Comparison of ENCODE assay signal across 8 mouse cellular contexts in the genomic region with DNA sequence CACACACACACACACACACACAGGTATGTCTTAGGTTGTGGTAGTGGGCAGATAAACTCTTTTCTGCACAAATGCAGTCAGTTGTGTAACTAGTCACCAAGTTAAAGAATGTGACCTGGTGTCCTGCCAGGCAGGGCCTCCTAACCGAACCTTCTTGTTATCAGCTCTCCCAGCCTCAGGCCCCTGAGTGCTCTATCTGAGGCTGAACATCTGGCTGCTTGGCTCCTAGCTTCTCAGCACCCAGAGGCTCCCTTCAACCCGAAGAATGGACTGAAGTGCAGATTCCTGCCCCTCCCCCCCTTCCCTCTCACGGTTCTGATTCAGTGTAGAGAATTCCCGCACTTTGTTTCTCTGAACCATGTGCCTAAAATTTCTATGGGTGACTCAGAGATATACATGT. TPM values are rescaled to one million over a fixed set of nuclear protein-coding genes. Genes with fewer than 3 reads are reported as not detected.
DNase-seq lines count a peak whose midpoint lies in the region; ATAC-seq and TF ChIP-seq lines count a peak whose summit lies in the region.

No protein-coding gene starts in this region.

- H3K4me1 ChIP-seq in hindbrain, embryonic 10.5 days (replicated peaks) = peaks cover 63% of the 10 kb centered on the region
- H3K4me1 ChIP-seq in hindbrain, postnatal 0 days (ENCODE audit: insufficient read depth, low read length) = peaks cover 6% of the 10 kb centered on the region; the same call in 1 of the 2 replicates
- peaks cover 37% of the 10 kb centered on the region for H3K4me1 ChIP-seq in intestine, embryonic 16.5 days (ENCODE audit: control insufficient read depth, insufficient read depth, low read length)

- no peaks in the 10 kb centered on the region for H3K27me3 ChIP-seq in hindbrain, embryonic 10.5 days (ENCODE audit: insufficient read depth, poor library complexity, severe bottlenecking)
- H3K27me3 ChIP-seq in hindbrain, postnatal 0 days (ENCODE audit: insufficient read depth, low read length) = no peaks in the 10 kb centered on the region
- H3K27me3 ChIP-seq in intestine, embryonic 16.5 days (replicated peaks; ENCODE audit: control insufficient read depth, insufficient read depth, low read length) = no peaks in the 10 kb centered on the region

- no peak overlapping the region for H3K9ac ChIP-seq in hindbrain, postnatal 0 days (replicated peaks; ENCODE audit: low read length)
- no peak overlapping the region for H3K9ac ChIP-seq in intestine, embryonic 16.5 days (ENCODE audit: low read depth, low read length)

- H3K36me3 ChIP-seq in hindbrain, embryonic 10.5 days = no peaks in the 10 kb centered on the region
- H3K36me3 ChIP-seq in hindbrain, postnatal 0 days (ENCODE audit: insufficient read depth, low read length) = no peaks in the 10 kb centered on the region
- H3K36me3 ChIP-seq in intestine, embryonic 16.5 days (ENCODE audit: control insufficient read depth, insufficient read depth, low read length) = no peaks in the 10 kb centered on the region

- no peak overlapping the region for H3K4me2 ChIP-seq in hindbrain, postnatal 0 days (ENCODE audit: low read depth, low read length)
- peak overlapping the region; percentile 30; the same call in 1 of the 2 replicates for H3K4me2 ChIP-seq in intestine, embryonic 16.5 days (ENCODE audit: low read depth, low read length)

- DNase-seq in hindbrain, embryonic 10.5 days (ENCODE audit: low spot score) = peak; percentile 27
- DNase-seq in hindbrain, postnatal 0 days (ENCODE audit: low spot score) = no peak
- peak; percentile 58 for DNase-seq in c-Kit-positive CD71-negative TER-119-negative erythroid progenitor cells, embryonic 14.5 days (ENCODE audit: low read depth)
- peak; percentile 38 for DNase-seq in lung, postnatal 10 days
- no peak for DNase-seq in B cell, adult 2 months
- DNase-seq in layer of hippocampus, adult 8-10 months (ENCODE audit: low spot score in 2 of 2) = no peak
- no peak for DNase-seq in left cerebral cortex, adult 8-10 months (ENCODE audit: low spot score in 2 of 2)

- peak overlapping the region; percentile 3; the same call in 1 of the 2 replicates for H3K27ac ChIP-seq in hindbrain, embryonic 10.5 days
- no peak overlapping the region for H3K27ac ChIP-seq in hindbrain, postnatal 0 days
- peak overlapping the region; percentile 71 for H3K27ac ChIP-seq in intestine, embryonic 16.5 days (ENCODE audit: low read length)

- no peak for TF ChIP-seq CTCF in hindbrain, postnatal 0 days (IDR thresholded peaks at IDR 0.05; ENCODE audit: low read depth)

- no peaks in the 10 kb centered on the region for H3K9me3 ChIP-seq in hindbrain, embryonic 10.5 days
- no peaks in the 10 kb centered on the region for H3K9me3 ChIP-seq in hindbrain, postnatal 0 days (ENCODE audit: low read length)
- no peaks in the 10 kb centered on the region for H3K9me3 ChIP-seq in intestine, embryonic 16.5 days (ENCODE audit: control insufficient read depth, low read length)

- no peak for ATAC-seq in hindbrain, postnatal 0 days
- peak; percentile 37 for ATAC-seq in intestine, embryonic 16.5 days

- 15% methylated on average over 4 of the region's 4 CpGs for WGBS in hindbrain, embryonic 10.5 days
- WGBS in hindbrain, postnatal 0 days = 23% methylated on average over 4 of the region's 4 CpGs
- 5% methylated on average over 4 of the region's 4 CpGs for WGBS in intestine, embryonic 16.5 days

- no peak overlapping the region for H3K4me3 ChIP-seq in hindbrain, embryonic 10.5 days
- no peak overlapping the region for H3K4me3 ChIP-seq in hindbrain, postnatal 0 days (ENCODE audit: low read length)
- no peak overlapping the region for H3K4me3 ChIP-seq in intestine, embryonic 16.5 days (ENCODE audit: low read length)

RNA-seq across cellular contexts. Expression of gene Nadk2, which starts 3.6 kb away (rescaled TPM):
- polyA plus RNA-seq in hindbrain, embryonic 10.5 days (2016; fragmentation: Nextera tagmentation; extraction: Ambion mirVana) = 26.8 and 31.0 TPM in 2 replicates
- total RNA-seq in hindbrain, postnatal 0 days (2014; rRNA removed) = 24.7 and 28.4 TPM in 2 replicates
- polyA plus RNA-seq in hindbrain, postnatal 0 days (2015; fragmentation: Nextera tagmentation; extraction: Ambion mirVana) = 32.4 and 36.2 TPM in 2 replicates
- 19.7 and 44.7 TPM in 2 replicates for polyA plus RNA-seq in intestine, embryonic 16.5 days (2015; fragmentation: Nextera tagmentation; extraction: Ambion mirVana)
- total RNA-seq in layer of hippocampus, adult 8-10 months (2022) = 10 to 100 TPM; 59.8 to 67.1 (median 66.8) TPM
- 10 to 100 TPM; 47.5 to 65.3 (median 51.6) TPM for total RNA-seq in left cerebral cortex, adult 8-10 months (2022)

Comparison
In these comparisons a context has a peak if more than half of its experiments do, and no peak if none do; other contexts are left out.
1. DNase-seq: peak in hindbrain, embryonic 10.5 days (single experiment), c-Kit-positive CD71-negative TER-119-negative erythroid progenitor cells, embryonic 14.5 days (single experiment) and lung, postnatal 10 days (single experiment); none in hindbrain, postnatal 0 days (single experiment), B cell, adult 2 months (0 of 2), layer of hippocampus, adult 8-10 months (0 of 2) and left cerebral cortex, adult 8-10 months (0 of 2).